Mouse (Mus musculus) bone marrow macrophage, adult 2 months (primary cell): ENCODE measurements around the gene Slc31a2. TPM values are rescaled to one million over a fixed set of nuclear protein-coding genes. Genes with fewer than 3 reads are reported as not detected.

Experiments
- H3K27ac ChIP-seq: 2 replicates; pipeline ENCODE4 v1.5.1; 2012; ENCODE audit warnings: low read depth, low read length; ENCODE audit not compliant: insufficient read depth
- H3K4me1 ChIP-seq: 2 replicates; pipeline ENCODE4 v1.6.1; 2012; ENCODE audit warnings: low read length; ENCODE audit not compliant: control insufficient read depth, insufficient read depth
- H3K4me3 ChIP-seq: 2 replicates; pipeline ENCODE4 v1.5.1; 2012; ENCODE audit warnings: mild to moderate bottlenecking, low read length, moderate library complexity; ENCODE audit not compliant: insufficient read depth
- CTCF ChIP-seq: IDR thresholded peaks from 2 replicates; pipeline ENCODE4 v1.5.1; 2012; ENCODE audit warnings: low read depth, mild to moderate bottlenecking, low read length, moderate library complexity
- POLR2A ChIP-seq: IDR thresholded peaks from 2 replicates; pipeline ENCODE4 v1.6.1; 2012; ENCODE audit warnings: mild to moderate bottlenecking, low read depth, low read length, borderline replicate concordance
- polyA plus RNA-seq: library from polyadenylated mRNA; stranded (reverse); fragments of >200 nt; gene quantifications from 2 replicates; pipeline ENCODE4 v1.2.4, GENCODE M21; 2012; ENCODE audit not compliant: missing spikeins, insufficient read depth, insufficient read length

Slc31a2 gene
- polyA plus RNA-seq: 72.9 and 73.7 TPM in 2 replicates

DNA sequence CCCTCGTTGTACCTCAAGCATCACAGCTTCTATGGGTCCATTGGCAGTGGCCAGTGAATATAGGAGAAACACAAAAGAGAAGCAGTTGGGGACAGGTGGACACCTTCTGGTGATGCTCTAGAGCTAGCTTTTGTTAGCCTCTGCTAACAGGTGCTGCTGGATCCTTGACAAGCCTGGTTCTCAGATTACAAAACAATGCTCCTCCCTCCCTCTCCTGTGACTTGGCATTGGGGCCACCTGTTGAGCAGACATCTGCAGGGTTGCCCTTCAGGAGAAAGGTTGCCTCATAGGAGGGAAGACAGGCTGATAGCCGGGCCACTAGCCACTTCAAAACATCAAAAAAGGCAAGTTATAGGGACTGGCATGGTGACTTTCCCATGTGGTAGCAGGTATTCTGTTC is at the start of gene Slc31a2:
TSS of gene Slc31a2 (plus strand) at position 287 of the 400 bp plus-strand sequence.
- peaks cover 21% of the 10 kb centered on the region for H3K4me1 ChIP-seq
- H3K27ac ChIP-seq: no peak within 1 kb of the TSS
- TF ChIP-seq POLR2A: no peak
- no peak for TF ChIP-seq CTCF
- H3K4me3 ChIP-seq: no peak within 1 kb of the TSS

DNA sequence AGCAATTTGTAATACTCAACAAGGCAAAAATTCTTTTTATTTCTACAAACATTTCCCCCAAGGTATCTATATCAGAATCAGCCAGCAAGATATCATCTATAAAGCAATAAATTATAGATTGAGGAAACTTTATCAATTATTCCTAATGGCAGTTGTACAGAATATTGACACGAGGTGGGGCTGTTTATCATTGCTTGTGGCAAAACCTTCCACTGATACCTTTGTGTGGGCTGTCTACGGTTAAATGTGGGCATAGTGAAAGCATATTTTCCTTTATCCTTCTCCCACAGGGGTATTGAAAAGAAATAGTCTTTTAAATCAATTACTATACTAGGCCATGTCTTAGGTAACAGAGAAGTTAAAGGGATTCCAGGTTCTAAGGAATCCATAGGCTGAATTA is 48.9 kb upstream of the Slc31a2 start:
- TF ChIP-seq CTCF: no peak
- TF ChIP-seq POLR2A: no peak
- Histone ChIP-seq H3K4me1 (no peaks in the 10 kb centered on the region), H3K27ac (no peak overlapping the region), H3K4me3 (no peak overlapping the region)

DNA sequence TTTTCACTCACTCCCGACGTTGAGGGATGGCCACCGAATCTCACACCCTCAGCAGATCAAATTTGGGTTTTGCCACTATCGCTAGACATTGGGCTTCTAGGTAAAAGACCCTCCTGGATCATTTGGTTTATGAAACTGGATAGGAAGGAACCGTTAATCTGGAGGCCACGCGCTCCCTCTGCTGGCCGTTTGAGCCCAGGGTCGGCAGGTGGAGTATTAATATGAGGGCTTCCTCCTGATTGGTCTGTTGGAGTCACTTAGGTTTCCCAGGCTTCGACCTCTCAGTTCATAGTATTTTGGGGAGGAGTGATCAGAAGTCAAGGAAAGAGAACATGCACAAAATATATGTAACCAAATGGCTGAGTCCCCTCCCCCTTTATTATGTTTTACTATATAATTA is 34.0 kb upstream of the Slc31a2 start:
- Histone ChIP-seq H3K4me3 (no peak overlapping the region), H3K27ac (no peak overlapping the region), H3K4me1 (no peaks in the 10 kb centered on the region)
- TF ChIP-seq CTCF (peak; percentile 90), POLR2A (no peak)

DNA sequence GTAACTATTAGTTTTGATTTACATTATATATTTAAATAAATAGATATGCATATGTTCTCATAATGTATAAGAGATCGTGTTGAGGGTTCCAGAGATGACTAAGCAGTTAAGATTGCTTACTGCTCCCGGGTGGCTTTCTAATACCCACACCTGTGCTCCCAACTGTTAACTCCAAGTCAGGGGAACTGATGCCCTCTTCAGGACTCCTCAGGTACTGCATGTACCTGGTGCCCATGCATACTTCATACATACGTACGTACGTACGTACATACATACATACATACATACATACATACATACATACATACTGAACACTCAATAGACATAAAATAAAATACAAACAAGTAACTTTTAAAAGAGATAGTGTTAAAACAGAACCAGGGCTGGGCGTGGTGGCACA is 32.9 kb upstream of the Slc31a2 start:
- H3K27ac ChIP-seq: no peak overlapping the region
- H3K4me3 ChIP-seq: no peak overlapping the region
- no peaks in the 10 kb centered on the region for H3K4me1 ChIP-seq
- no peak for TF ChIP-seq POLR2A

DNA sequence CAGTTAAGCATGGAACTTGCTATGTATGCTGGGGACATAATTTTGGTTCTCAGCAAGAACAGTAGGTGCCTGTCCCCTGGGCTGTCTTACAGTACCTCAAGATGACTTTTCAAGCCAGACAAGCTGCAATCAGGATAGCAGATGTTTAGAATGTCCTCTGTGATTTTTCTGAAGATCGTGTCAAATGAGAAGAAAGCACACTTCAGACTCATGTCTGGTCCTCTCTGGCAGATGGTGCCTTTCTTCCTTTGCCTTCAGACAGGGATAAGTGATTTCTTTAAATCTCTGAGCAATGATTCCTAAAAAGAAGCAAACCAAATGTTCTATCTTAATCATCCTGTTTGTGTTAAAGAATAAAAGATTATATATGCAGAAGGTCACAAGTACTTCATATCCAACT is 32.2 kb upstream of the Slc31a2 start:
- Histone ChIP-seq H3K4me3 (no peak overlapping the region), H3K4me1 (no peaks in the 10 kb centered on the region), H3K27ac (no peak overlapping the region)
- TF ChIP-seq CTCF (no peak), POLR2A (no peak)

DNA sequence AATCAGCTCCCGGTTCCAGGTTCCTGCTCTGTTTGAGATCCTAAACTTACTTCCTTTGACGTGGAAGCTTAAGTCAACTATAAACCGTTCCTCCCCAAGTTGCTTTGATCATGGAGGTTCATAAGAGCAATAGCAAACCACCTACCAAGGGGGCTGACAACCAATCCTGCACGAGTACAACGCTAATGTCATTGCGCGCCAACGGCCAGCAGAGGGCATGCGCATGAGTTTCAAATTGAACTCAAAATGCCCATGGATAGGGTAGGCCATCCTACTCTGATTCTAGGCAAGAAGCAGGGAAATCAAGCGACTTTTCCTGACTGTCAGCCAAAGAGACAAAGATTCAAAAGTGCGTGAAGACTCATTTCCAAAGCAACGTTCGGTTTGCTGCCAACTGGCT is 31.6 kb upstream of the Slc31a2 start, which contains the start of gene Zfp37:
TSS of gene Zfp37 (minus strand) at position 279 of the 400 bp plus-strand sequence.
- TF ChIP-seq POLR2A (no peak), CTCF (no peak; the same call in 1 of the 2 replicates)
- Histone ChIP-seq H3K4me3 (no peak within 1 kb of the TSS), H3K4me1 (no peaks in the 10 kb centered on the region), H3K27ac (no peak within 1 kb of the TSS)

DNA sequence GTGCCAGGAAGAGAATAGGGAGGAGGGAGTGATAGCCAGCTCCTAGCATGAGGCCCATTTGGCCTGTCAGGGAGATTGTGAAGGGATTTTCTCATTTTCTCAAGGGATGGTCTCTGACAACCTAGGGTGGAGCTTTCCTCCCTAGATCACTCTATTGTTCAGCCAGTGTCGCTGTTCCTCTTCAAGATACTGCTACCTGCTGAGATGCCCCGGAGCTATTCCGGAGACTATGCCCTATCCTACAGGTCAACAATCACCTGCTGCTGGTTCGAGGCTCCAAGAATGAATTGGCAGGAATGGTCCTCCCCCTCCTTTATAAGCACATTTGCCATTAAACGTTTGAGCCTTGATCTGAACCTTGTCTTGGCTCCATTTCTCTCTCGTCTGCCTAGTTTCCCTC is 21.8 kb upstream of the Slc31a2 start:
- no peak for TF ChIP-seq CTCF
- no peak for TF ChIP-seq POLR2A
- no peak overlapping the region for H3K4me3 ChIP-seq
- H3K4me1 ChIP-seq: no peaks in the 10 kb centered on the region
- H3K27ac ChIP-seq: no peak overlapping the region

DNA sequence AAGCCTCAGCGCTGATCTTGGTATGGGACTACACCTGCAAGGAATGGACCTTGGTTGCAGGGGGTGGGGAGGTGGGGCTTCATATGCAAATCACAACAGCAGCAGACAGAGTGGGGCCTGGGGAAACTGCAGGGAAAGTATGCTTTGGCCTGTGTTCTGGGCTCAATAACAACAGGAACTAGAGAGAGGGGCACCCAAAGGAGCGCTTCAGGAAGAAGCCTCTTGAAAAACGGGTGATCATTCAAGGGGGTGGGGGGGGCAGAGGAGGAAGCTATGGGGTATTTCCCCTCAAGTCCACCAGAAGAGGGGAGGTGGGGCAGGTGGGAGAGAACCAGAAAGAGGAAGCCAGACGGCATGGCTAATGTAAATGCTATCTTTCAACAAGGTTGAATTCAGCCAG is 14.0 kb upstream of the Slc31a2 start:
- TF ChIP-seq CTCF (no peak), POLR2A (no peak)
- Histone ChIP-seq H3K4me3 (no peak overlapping the region), H3K27ac (no peak overlapping the region), H3K4me1 (peaks cover 5% of the 10 kb centered on the region)

DNA sequence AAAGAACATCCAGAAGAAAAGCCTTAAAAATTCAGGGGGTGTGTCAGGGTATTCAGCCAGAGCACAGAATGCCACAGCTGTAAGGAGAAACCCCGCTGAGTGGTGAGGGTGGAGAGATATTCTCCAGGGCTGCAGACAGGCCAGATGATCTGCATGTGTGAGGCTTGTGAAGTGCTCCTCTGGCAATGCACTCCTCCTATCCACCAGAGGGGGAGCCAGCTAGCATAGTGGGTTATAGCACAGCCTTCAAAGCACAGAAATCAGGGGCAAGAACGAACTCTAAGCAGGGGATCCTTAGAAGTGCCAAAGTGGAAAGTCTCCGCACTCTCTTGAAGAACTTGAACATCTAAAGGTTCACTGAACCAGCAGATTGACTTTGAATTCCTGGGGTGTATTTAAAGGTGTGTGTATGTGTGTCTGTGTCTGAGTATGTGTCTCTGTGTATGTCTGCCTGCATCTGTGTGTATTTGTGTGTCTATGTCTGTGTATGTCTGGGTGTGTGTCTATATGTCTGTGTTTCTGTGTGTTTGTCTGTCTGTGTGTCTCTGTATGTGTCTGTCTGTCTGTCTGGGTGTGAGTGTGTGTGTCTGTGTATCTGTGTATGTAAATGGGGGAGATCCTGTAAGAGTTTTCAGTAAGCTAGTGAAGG is 11.3 kb upstream of the Slc31a2 start:
- no peak overlapping the region for H3K4me3 ChIP-seq
- TF ChIP-seq POLR2A: no peak
- H3K27ac ChIP-seq: no peak overlapping the region
- peaks cover 5% of the 10 kb centered on the region for H3K4me1 ChIP-seq

DNA sequence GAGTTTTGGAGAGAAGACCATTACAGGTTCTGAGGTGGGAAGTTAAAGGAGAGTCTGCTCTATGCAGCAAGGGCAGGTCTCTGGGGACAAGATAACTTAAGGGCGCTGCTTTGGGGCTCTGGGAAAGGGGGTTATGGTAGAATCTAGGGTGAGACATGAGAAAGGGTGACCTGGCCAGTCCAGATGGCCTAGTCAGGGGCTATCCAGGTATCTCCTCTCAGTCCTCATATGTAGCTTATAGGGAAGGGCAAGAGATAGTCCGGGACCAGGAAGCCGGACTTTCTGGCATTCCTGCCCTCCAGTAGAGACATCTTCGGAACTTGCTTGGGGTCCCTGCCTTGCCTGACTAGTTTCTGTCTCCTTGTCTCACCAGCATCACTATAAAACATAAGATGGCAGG is 10.6 kb upstream of the Slc31a2 start:
- no peak for TF ChIP-seq CTCF
- no peak for TF ChIP-seq POLR2A
- Histone ChIP-seq H3K4me1 (peaks cover 5% of the 10 kb centered on the region), H3K4me3 (no peak overlapping the region), H3K27ac (no peak overlapping the region)
